Mouse (Mus musculus) layer of hippocampus, postnatal 10 days (tissue): ENCODE measurements around the gene Gm28961. TPM values are rescaled to one million over a fixed set of nuclear protein-coding genes. Genes with fewer than 3 reads are reported as not detected.
"Not testable (repeated sequence)": the region's sequence is repeated elsewhere in the genome, so short reads cannot be mapped to it uniquely, and the experiment has no call there.

ENCODE experiments used
- DNase-seq, 2 experiments: peaks; one replicate each; pipeline ENCODE4 v3.0.0; 2021; ENCODE audit warnings: low spot score in 2 of 2
- long read RNA-seq: library from polyadenylated mRNA; stranded (forward); transcript quantifications from one replicate; pipeline ENCODE4 v2.0.0, GENCODE M21; 2023
- total RNA-seq, 2 experiments: library from RNA; stranded (reverse); gene quantifications; 2 replicates each; pipeline ENCODE4 v1.2.3; 2021

Gene Gm28961
- total RNA-seq = not detected
- long read RNA-seq = 0 reads

- not testable (repeated sequence) for DNase-seq
Measured at GRCm38 (mm10) chrY:57705397-57705796, at the start of gene Gm28961. Gene Gm28961, plus strand, starts transcription at chrY:57705697.

Other genes with a start within 250 kb of the Gm28961 start
- gene Gm21943, start 172.0 kb upstream of the Gm28961 start, total RNA-seq = not detected